Mouse (Mus musculus) stomach, postnatal 0 days (tissue): ENCODE results near the gene Smyd4. TPM values are rescaled to one million over a fixed set of nuclear protein-coding genes. Genes with fewer than 3 reads are reported as not detected.

Experiments used
- ATAC-seq: fragments of 200-750 bp; cut with Nextera tagmentation; 2 replicates; pipeline ENCODE4 v1.8.0; 2017; ENCODE audit not compliant: low FRiP score, low TSS enrichment
- DNase-seq: peaks from one replicate; pipeline ENCODE4 v3.0.0-alpha.2; 2016; ENCODE audit warnings: low spot score
- H3K27ac ChIP-seq: fragments of 300-500 bp; sonication (generic); replicated peaks from 2 replicates; pipeline ENCODE4 v1.5.1; 2014; ENCODE audit warnings: mild to moderate bottlenecking, control low read depth
- H3K27me3 ChIP-seq: fragments of 300-500 bp; sonication (generic); 2 replicates; pipeline ENCODE4 v1.6.1; 2014; ENCODE audit warnings: low read length; ENCODE audit not compliant: control insufficient read depth, insufficient read depth
- H3K36me3 ChIP-seq: fragments of 300-500 bp; sonication (generic); 2 replicates; pipeline ENCODE4 v1.6.1; 2014; ENCODE audit warnings: low read length, mixed read lengths; ENCODE audit not compliant: control insufficient read depth, insufficient read depth
- H3K4me1 ChIP-seq: fragments of 300-500 bp; sonication (generic); replicated peaks from 2 replicates; pipeline ENCODE4 v1.6.1; 2014; ENCODE audit warnings: antibody characterized with exemption; ENCODE audit not compliant: control insufficient read depth, insufficient read depth
- H3K4me2 ChIP-seq: fragments of 300-500 bp; sonication (generic); replicated peaks from 2 replicates; pipeline ENCODE4 v1.6.1; 2014; ENCODE audit warnings: low read depth, mild to moderate bottlenecking, control low read depth, moderate library complexity
- H3K4me3 ChIP-seq: fragments of 300-500 bp; sonication (generic); 2 replicates; pipeline ENCODE4 v1.5.1; 2014; ENCODE audit warnings: low read depth, low read length, control low read depth
- H3K9ac ChIP-seq: fragments of 300-500 bp; sonication (generic); 2 replicates; pipeline ENCODE4 v1.6.1; 2014; ENCODE audit warnings: mild to moderate bottlenecking, low read length, control low read depth, mixed read lengths
- H3K9me3 ChIP-seq: fragments of 300-500 bp; sonication (generic); 2 replicates; pipeline ENCODE4 v1.6.1; 2016; ENCODE audit warnings: low read length; ENCODE audit not compliant: control insufficient read depth
- CTCF ChIP-seq: IDR thresholded peaks from 2 replicates; pipeline ENCODE4 v1.5.1; 2016; ENCODE audit warnings: antibody characterized with exemption, low read depth, mild to moderate bottlenecking, moderate library complexity
- EP300 ChIP-seq: optimal IDR thresholded peaks from 2 replicates; pipeline ENCODE3; 2016; ENCODE audit warnings: antibody characterized with exemption
- WGBS: fragments of 180-500 bp; shearing (Covaris S2); extraction: QIAGEN DNeasy Blood & Tissue Kit; methylation state at CpG from one replicate; pipeline ENCODE4 v1.1.7; 2014; 5-methylcytosine and 5-hydroxymethylcytosine counted together
- microRNA-seq: library from miRNA; unstranded; fragments of <30 nt; microRNA quantifications from one replicate; pipeline ENCODE4, GENCODE M21; 2016
- polyA plus RNA-seq: library from polyadenylated mRNA; unstranded; fragments of >200 nt; fragmentation: Nextera tagmentation; extraction: Ambion mirVana; gene quantifications from 2 replicates; pipeline ENCODE4 v1.2.1, GENCODE M21; 2015

Smyd4 gene
- polyA plus RNA-seq, 1 experiment from 2014 or later, result 5.0 TPM

DNA sequence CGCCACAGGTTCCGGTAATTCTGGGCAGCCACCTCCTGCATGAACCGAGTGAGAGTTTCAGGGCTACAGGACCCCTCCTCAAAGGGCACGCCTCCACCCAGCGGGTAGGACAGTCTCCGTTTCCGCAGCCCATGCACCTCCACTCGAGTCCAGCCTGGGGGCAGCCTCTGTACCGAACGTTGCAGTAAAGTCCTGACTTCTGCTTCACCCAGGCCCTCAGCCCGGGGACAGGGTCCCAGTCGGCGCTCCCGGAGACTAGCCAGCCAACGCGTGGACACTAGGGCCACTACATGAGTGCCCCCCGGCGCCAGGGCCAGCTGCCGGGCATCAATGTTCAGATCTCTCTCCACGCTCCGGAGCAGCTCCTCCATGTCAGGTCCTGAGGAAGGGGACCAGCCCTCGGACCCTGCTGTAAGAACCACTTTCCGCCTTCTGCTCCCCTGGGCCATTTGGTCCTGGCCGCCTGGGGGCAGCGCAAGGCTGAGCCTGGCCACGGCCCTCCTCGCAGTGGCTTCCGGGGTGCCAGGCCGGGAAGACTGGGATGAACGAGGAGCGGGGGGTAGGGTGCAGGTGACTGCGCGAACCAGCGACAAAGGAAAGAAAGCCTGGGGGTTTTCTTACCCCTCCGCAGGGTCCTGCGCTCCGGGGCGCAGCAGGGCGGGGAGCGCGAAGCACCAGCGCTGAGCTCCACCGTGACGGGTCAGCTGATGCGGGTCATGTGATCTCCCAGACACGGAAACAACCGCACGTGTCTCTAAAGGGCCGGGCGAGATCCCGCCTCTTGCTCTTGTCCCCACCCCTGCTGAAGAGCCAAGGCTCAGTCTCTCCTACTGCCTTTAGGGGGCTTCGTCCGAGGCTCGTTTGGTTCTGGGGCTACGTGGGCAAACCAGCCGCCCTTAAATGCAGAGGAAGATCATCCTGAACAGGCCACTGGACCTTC lies 106.0 kb downstream of the Smyd4 start, which contains the start of gene Wdr81:
TSS of gene Wdr81 (minus strand) at position 727 of the 940 bp plus-strand sequence.
- Histone ChIP-seq H3K4me2 (peak within 1 kb of the TSS; percentile 100), H3K9ac (peak within 1 kb of the TSS; percentile 71), H3K27ac (peak within 1 kb of the TSS; percentile 76), H3K4me3 (peak within 1 kb of the TSS; percentile 53), H3K4me1 (peaks cover 9% of the 10 kb centered on the region; the same call in 1 of the 2 replicates), H3K27me3 (no peaks in the 10 kb centered on the region), H3K36me3 (peaks cover 4% of the 10 kb centered on the region; the same call in 1 of the 2 replicates), H3K9me3 (no peaks in the 10 kb centered on the region)
- ATAC-seq (peak; percentile 91), DNase-seq (peak; percentile 92)
- TF ChIP-seq CTCF (peak; percentile 74), EP300 (no peak)
- WGBS, result 2% methylated on average over 55 of the region's 56 CpGs

Small RNAs within 50 kb of the gene (microRNA-seq; reads per million reads assigned to microRNA genes)
- gene Gm47300, result not detected

Other genes with a start within 250 kb of the Smyd4 start
- gene Hic1, start 178.9 kb upstream of the Smyd4 start, polyA plus RNA-seq, result 6.6 and 8.2 TPM in 2 replicates
- gene Ovca2, start 169.6 kb upstream of the Smyd4 start, polyA plus RNA-seq, result 19.3 and 20.2 TPM in 2 replicates
- 15.2 and 15.8 TPM in 2 replicates for gene Dph1, start 157.2 kb upstream of the Smyd4 start, polyA plus RNA-seq
- 2.1 and 2.9 TPM in 2 replicates for gene Rtn4rl1, start 154.7 kb upstream of the Smyd4 start, polyA plus RNA-seq
- gene Rpa1, start 109 bp upstream of the Smyd4 start, polyA plus RNA-seq, result 46.0 and 48.0 TPM in 2 replicates
- 53.7 and 69.1 TPM in 2 replicates for gene Serpinf1, start 74.3 kb downstream of the Smyd4 start, polyA plus RNA-seq
- 17.8 and 19.7 TPM in 2 replicates for gene Serpinf2, start 91.2 kb downstream of the Smyd4 start, polyA plus RNA-seq
- 2.6 and 2.7 TPM in 2 replicates for gene Wdr81, start 106.3 kb downstream of the Smyd4 start, polyA plus RNA-seq
- 16.0 and 17.2 TPM in 2 replicates for gene Tlcd2, start 113.3 kb downstream of the Smyd4 start, polyA plus RNA-seq
- gene Prpf8, start 138.4 kb downstream of the Smyd4 start, polyA plus RNA-seq, result 15.8 and 16.0 TPM in 2 replicates
- 2.7 and 3.5 TPM in 2 replicates for gene Rilp, start 161.7 kb downstream of the Smyd4 start, polyA plus RNA-seq
- gene Scarf1, start 165.1 kb downstream of the Smyd4 start, polyA plus RNA-seq, result 2.8 and 2.9 TPM in 2 replicates
- 5.7 and 6.4 TPM in 2 replicates for gene Slc43a2, start 183.3 kb downstream of the Smyd4 start, polyA plus RNA-seq
- 79.3 and 84.3 TPM in 2 replicates for gene Pitpna, start 239.7 kb downstream of the Smyd4 start, polyA plus RNA-seq